Mouse (Mus musculus) liver, adult (tissue): ENCODE measurements around the gene Ccdc146.

Experiments used
- GATA4 ChIP-seq: IDR thresholded peaks from 2 replicates; pipeline ENCODE4 v1.6.1; 2014; ENCODE audit warnings: mild to moderate bottlenecking, low read length; ENCODE audit not compliant: insufficient replicate concordance

Ccdc146 gene

GRCm38 (mm10) chr5:21300058-21300457 lies 124.4 kb downstream of the Ccdc146 start:
- no peak for TF ChIP-seq GATA4

GRCm38 (mm10) chr5:21299076-21299755 lies 125.3 kb downstream of the Ccdc146 start:
- TF ChIP-seq GATA4, result no peak

GRCm38 (mm10) chr5:21295683-21296082 lies 128.8 kb downstream of the Ccdc146 start:
- no peak for TF ChIP-seq GATA4

- no peak for TF ChIP-seq GATA4
Observed at GRCm38 (mm10) chr5:21290594-21290993, 133.9 kb downstream of the Ccdc146 start.

GRCm38 (mm10) chr5:21288658-21289435 lies 135.6 kb downstream of the Ccdc146 start:
- TF ChIP-seq GATA4, result peak; percentile 78; the same call in 1 of the 2 replicates

GRCm38 (mm10) chr5:21283356-21284062 lies 141.0 kb downstream of the Ccdc146 start:
- no peak for TF ChIP-seq GATA4

GRCm38 (mm10) chr5:21271386-21272354 lies 152.8 kb downstream of the Ccdc146 start:
- TF ChIP-seq GATA4, result no peak

- no peak for TF ChIP-seq GATA4
Observed at GRCm38 (mm10) chr5:21270756-21271155, 153.7 kb downstream of the Ccdc146 start.

- no peak for TF ChIP-seq GATA4
Observed at GRCm38 (mm10) chr5:21269446-21269845, 155.0 kb downstream of the Ccdc146 start.

GRCm38 (mm10) chr5:21267090-21267489 lies 157.4 kb downstream of the Ccdc146 start:
- TF ChIP-seq GATA4, result no peak

GRCm38 (mm10) chr5:21265049-21265448 lies 159.4 kb downstream of the Ccdc146 start:
- no peak for TF ChIP-seq GATA4

GRCm38 (mm10) chr5:21264352-21265021 lies 160.0 kb downstream of the Ccdc146 start:
- no peak for TF ChIP-seq GATA4

- no peak for TF ChIP-seq GATA4
Observed at GRCm38 (mm10) chr5:21263202-21264055, 161.0 kb downstream of the Ccdc146 start.

- TF ChIP-seq GATA4, result no peak
Observed at GRCm38 (mm10) chr5:21261202-21261844, 163.2 kb downstream of the Ccdc146 start.
